ENCODE assay signal across 36 mouse cellular contexts in genomic region chr1:36658621-36659399, GRCm38 (mm10). TPM values are rescaled to one million over a fixed set of nuclear protein-coding genes. Genes with fewer than 3 reads are reported as not detected.
DNase-seq lines count a peak whose midpoint lies in the region; ATAC-seq and TF ChIP-seq lines count a peak whose summit lies in the region.
"Had no signal": no experiment of that assay in that cellular context is flagged by ENCODE, and none has a peak within 500 bp of the region (broad histone marks: within the 10 kb centered on the region; RNA-seq: fewer than 3 reads in every experiment).

No protein-coding gene starts in this region.

- H3K4me1 ChIP-seq in kidney, embryonic 15.5 days = 0 out of 2 replicates have a peak, but pooled peaks cover 3% of the 10 kb centered on the region
- peaks cover 13 to 22% of the 10 kb centered on the region in 2 experiments for H3K4me1 ChIP-seq in CH12.LX (ENCODE audit: control insufficient read depth in 1 of 2, insufficient read depth in 2 of 2)
- H3K4me1 ChIP-seq in intestine, embryonic 15.5 days (replicated peaks) = 0 out of 2 replicates have a peak, but pooled peaks cover 3% of the 10 kb centered on the region
- no peaks in the 10 kb centered on the region for H3K4me1 ChIP-seq in stomach, embryonic 14.5 days (ENCODE audit: control insufficient read depth, insufficient read depth, low read length)
- H3K4me1 ChIP-seq: embryonic facial prominence, embryonic 13.5 days; forebrain, embryonic 10.5 days; forebrain, embryonic 15.5 days; limb, embryonic 10.5 days; midbrain, embryonic 13.5 days had no signal

- no peak for TF ChIP-seq EP300 in CH12.LX (IDR thresholded peaks at IDR 0.05; ENCODE audit: low read length)

- 0 out of 2 replicates have a peak, but pooled peaks have one; percentile 29 for ATAC-seq in kidney, embryonic 15.5 days (replicated peaks; ENCODE audit: low FRiP score)
- peak; percentile 41; the same call in 1 of the 2 replicates for ATAC-seq in intestine, embryonic 15.5 days
- ATAC-seq in stomach, embryonic 14.5 days (ENCODE audit: insufficient number of reproducible peaks, insufficient read depth, low FRiP score, low read depth) = peak; percentile 40; the same call in 1 of the 2 replicates
- ATAC-seq: forebrain, embryonic 15.5 days; inflammation-experienced regulatory T-cells, adult 6 months; liver, postnatal 0 days; midbrain, embryonic 13.5 days had no signal

- TF ChIP-seq CTCF in CH12.LX (conservative IDR thresholded peaks at IDR 0.05 in 1 of 2, IDR thresholded peaks at IDR 0.05 in 1 of 2; ENCODE audit: low read depth in 2 of 2, low read length in 2 of 2) = no peak

- no peaks in the 10 kb centered on the region for H3K79me2 ChIP-seq in CH12.LX (replicated peaks; ENCODE audit: control insufficient read depth, extremely low read depth, insufficient read depth, poor library complexity, severe bottlenecking)

- WGBS in kidney, embryonic 15.5 days = 74% methylated on average over 7 of the region's 7 CpGs
- WGBS in intestine, embryonic 15.5 days = 76% methylated on average over 7 of the region's 7 CpGs
- WGBS in stomach, embryonic 14.5 days = 71% methylated on average over 7 of the region's 7 CpGs

- no peaks in the 10 kb centered on the region for H3K9me3 ChIP-seq in kidney, embryonic 15.5 days (replicated peaks)
- no peaks in the 10 kb centered on the region for H3K9me3 ChIP-seq in CH12.LX (replicated peaks; ENCODE audit: low read length)
- H3K9me3 ChIP-seq in intestine, embryonic 15.5 days = no peaks in the 10 kb centered on the region
- H3K9me3 ChIP-seq in stomach, embryonic 14.5 days (ENCODE audit: control insufficient read depth, low read depth, low read length) = no peaks in the 10 kb centered on the region
- H3K9me3 ChIP-seq: embryonic facial prominence, embryonic 13.5 days; forebrain, embryonic 10.5 days; forebrain, embryonic 15.5 days; limb, embryonic 10.5 days; limb, embryonic 15.5 days; megakaryocyte, embryonic 14.5 days; midbrain, embryonic 13.5 days had no signal

- no peak overlapping the region for H3K9ac ChIP-seq in kidney, embryonic 15.5 days
- no peak overlapping the region for H3K9ac ChIP-seq in CH12.LX (ENCODE audit: insufficient read depth, low read depth)
- H3K9ac ChIP-seq in intestine, embryonic 15.5 days = no peak overlapping the region; the same call in 1 of the 2 replicates
- no peak overlapping the region for H3K9ac ChIP-seq in stomach, embryonic 14.5 days (replicated peaks; ENCODE audit: low read depth, low read length)
- H3K9ac ChIP-seq: embryonic facial prominence, embryonic 13.5 days; forebrain, embryonic 15.5 days; hindbrain, embryonic 14.5 days; limb, embryonic 15.5 days; liver, postnatal 0 days; midbrain, embryonic 13.5 days had no signal

- TF ChIP-seq POLR2A in CH12.LX (IDR thresholded peaks at IDR 0.05; ENCODE audit: low read depth, low read length) = no peak

- dilution Hi-C loops in CH12.LX (cut with MboI; ENCODE audit: extremely low pct_ligation_motif_present, extremely low pct_unique_long_range_greater_than_20kb, low sequenced_read_pairs) = no loop called here

- no peak for TF ChIP-seq RAD21 in CH12.LX (IDR thresholded peaks at IDR 0.05; ENCODE audit: low read depth, low read length)

- no peak for DNase-seq in kidney, adult 18-20 months
- peak; percentile 38 for DNase-seq in CH12.LX (ENCODE audit: extremely low read depth)
- no peak for DNase-seq in layer of hippocampus, adult 18-20 months (ENCODE audit: low spot score in 2 of 2)
- DNase-seq in thymus, postnatal 25 days = no peak
- DNase-seq in thymus, postnatal 10 days (ENCODE audit: low spot score in 2 of 2) = no peak
- DNase-seq: adrenal gland, postnatal 10 days; cerebellum, adult 9-10 months; cerebellum, postnatal 36 days; embryo, embryonic 11 days; gastrocnemius, adult 2 months; gastrocnemius, postnatal 36 days; heart, adult 18-20 months; heart, postnatal 36 days; kidney, postnatal 4 days; layer of hippocampus, postnatal 36 days; liver, postnatal 0 days; lung, postnatal 36 days; right cerebral cortex, postnatal 14 days had no signal

- in situ Hi-C loops in CH12.LX (cut with MboI; ENCODE audit: low pct_ligation_motif_present, low pct_unique_long_range_greater_than_20kb, low sequenced_read_pairs) = no loop called here

- no peak overlapping the region for H3K4me2 ChIP-seq in kidney, embryonic 15.5 days
- no peak overlapping the region for H3K4me2 ChIP-seq in CH12.LX (ENCODE audit: insufficient read depth, low read depth, poor library complexity, severe bottlenecking)
- H3K4me2 ChIP-seq in intestine, embryonic 15.5 days (replicated peaks) = no peak overlapping the region
- H3K4me2 ChIP-seq in stomach, embryonic 14.5 days (replicated peaks; ENCODE audit: low read depth, low read length) = no peak overlapping the region
- H3K4me2 ChIP-seq: embryonic facial prominence, embryonic 13.5 days; forebrain, embryonic 15.5 days; heart, embryonic 11.5 days; hindbrain, embryonic 14.5 days; limb, embryonic 15.5 days; midbrain, embryonic 13.5 days had no signal

- no peak overlapping the region for H3K4me3 ChIP-seq in kidney, embryonic 15.5 days (replicated peaks)
- H3K4me3 ChIP-seq in CH12.LX (replicated peaks in 1 of 3; ENCODE audit: low read depth in 2 of 3, low read length in 2 of 3, poor library complexity in 1 of 3) = no peak overlapping the region
- no peak overlapping the region for H3K4me3 ChIP-seq in intestine, embryonic 15.5 days (replicated peaks)
- no peak overlapping the region for H3K4me3 ChIP-seq in stomach, embryonic 14.5 days (ENCODE audit: low read depth, low read length)
- H3K4me3 ChIP-seq: embryonic facial prominence, embryonic 13.5 days; forebrain, embryonic 10.5 days; forebrain, embryonic 15.5 days; gastrocnemius, adult 2 months; limb, embryonic 10.5 days; limb, embryonic 15.5 days; megakaryocyte, embryonic 14.5 days; midbrain, embryonic 13.5 days had no signal

- H3K27me3 ChIP-seq in kidney, embryonic 15.5 days = no peaks in the 10 kb centered on the region
- H3K27me3 ChIP-seq in CH12.LX (replicated peaks) = no peaks in the 10 kb centered on the region
- no peaks in the 10 kb centered on the region for H3K27me3 ChIP-seq in intestine, embryonic 15.5 days (replicated peaks)
- no peaks in the 10 kb centered on the region for H3K27me3 ChIP-seq in stomach, embryonic 14.5 days (ENCODE audit: control insufficient read depth, insufficient read depth, low read length)
- H3K27me3 ChIP-seq: embryonic facial prominence, embryonic 13.5 days; forebrain, embryonic 15.5 days; limb, embryonic 15.5 days; midbrain, embryonic 13.5 days had no signal

- H3K36me3 ChIP-seq in kidney, embryonic 15.5 days = no peaks in the 10 kb centered on the region
- H3K36me3 ChIP-seq in CH12.LX (replicated peaks in 1 of 2; ENCODE audit: control insufficient read depth in 1 of 2, insufficient read depth in 1 of 2, low read length in 1 of 2) = no peaks in the 10 kb centered on the region
- H3K36me3 ChIP-seq in intestine, embryonic 15.5 days = no peaks in the 10 kb centered on the region
- no peaks in the 10 kb centered on the region for H3K36me3 ChIP-seq in stomach, embryonic 14.5 days (ENCODE audit: control insufficient read depth, insufficient read depth, low read length)
- H3K36me3 ChIP-seq: embryonic facial prominence, embryonic 13.5 days; forebrain, embryonic 10.5 days; forebrain, embryonic 15.5 days; limb, embryonic 10.5 days; limb, embryonic 15.5 days; midbrain, embryonic 13.5 days had no signal

- H3K27ac ChIP-seq in kidney, embryonic 15.5 days = no peak overlapping the region
- H3K27ac ChIP-seq in CH12.LX (ENCODE audit: insufficient read depth, low read depth) = no peak overlapping the region
- no peak overlapping the region for H3K27ac ChIP-seq in intestine, embryonic 15.5 days
- H3K27ac ChIP-seq in stomach, embryonic 14.5 days (ENCODE audit: low read length) = no peak overlapping the region
- H3K27ac ChIP-seq: embryonic facial prominence, embryonic 13.5 days; forebrain, embryonic 10.5 days; forebrain, embryonic 15.5 days; gastrocnemius, adult 2 months; hindbrain, embryonic 14.5 days; kidney, postnatal 0 days; limb, embryonic 10.5 days; limb, embryonic 15.5 days; midbrain, embryonic 13.5 days had no signal

RNA-seq across cellular contexts. Expression of gene Fam178b, which starts 24.2 kb away (rescaled TPM):
- 0.67 and 1.3 TPM in 2 replicates for polyA plus RNA-seq in kidney, embryonic 15.5 days (2015; fragmentation: Nextera tagmentation; extraction: Ambion mirVana)
- not detected in 2 replicates for total RNA-seq in CH12.LX (2012; rRNA removed)
- total RNA-seq in CH12.LX (2014; rRNA removed) = not detected in 2 replicates
- 0.50 TPM in 1 of 2 replicates, not detected in the other for polyA plus RNA-seq in CH12.LX (2012; ENCODE audit: insufficient read length, low read depth)
- 0.25 and 0.59 TPM in 2 replicates for polyA plus RNA-seq in intestine, embryonic 15.5 days (2015; fragmentation: Nextera tagmentation; extraction: Ambion mirVana)
- polyA plus RNA-seq in stomach, embryonic 14.5 days (2014; fragmentation: Nextera tagmentation; extraction: Ambion mirVana) = 0.74 and 1.1 TPM in 2 replicates
- not detected for total RNA-seq in layer of hippocampus, adult 18-20 months (2021)
- total RNA-seq: layer of hippocampus, postnatal 36 days had no signal
- polyA plus RNA-seq: forebrain, embryonic 15.5 days; hindbrain, embryonic 14.5 days; midbrain, embryonic 13.5 days; neural tube, embryonic 14.5 days had no signal

RNA-seq across cellular contexts. Expression of gene Cox5b, which starts 32.4 kb away (rescaled TPM):
- polyA plus RNA-seq in kidney, embryonic 15.5 days (2015; fragmentation: Nextera tagmentation; extraction: Ambion mirVana) = 702 and 727 TPM in 2 replicates
- total RNA-seq in CH12.LX (2012; rRNA removed) (448 and 523 TPM in 2 replicates), CH12.LX (2014; rRNA removed) (476 and 504 TPM in 2 replicates)
- polyA plus RNA-seq in CH12.LX (2012; ENCODE audit: insufficient read length, low read depth) = 538 and 599 TPM in 2 replicates
- 832 and 903 TPM in 2 replicates for polyA plus RNA-seq in intestine, embryonic 15.5 days (2015; fragmentation: Nextera tagmentation; extraction: Ambion mirVana)
- 613 and 651 TPM in 2 replicates for polyA plus RNA-seq in stomach, embryonic 14.5 days (2014; fragmentation: Nextera tagmentation; extraction: Ambion mirVana)
- total RNA-seq in layer of hippocampus, adult 18-20 months (2021) = 100 to 1,000 TPM; 678 to 718 TPM

RNA-seq across cellular contexts. Expression of gene 4933424G06Rik, which starts 51.1 kb away (rescaled TPM):
- not detected in 2 replicates for polyA plus RNA-seq in kidney, embryonic 15.5 days (2015; fragmentation: Nextera tagmentation; extraction: Ambion mirVana)
- not detected in 2 replicates for total RNA-seq in CH12.LX (2012; rRNA removed)
- total RNA-seq in CH12.LX (2014; rRNA removed) = 0.49 TPM in 1 of 2 replicates, not detected in the other
- polyA plus RNA-seq in CH12.LX (2012; ENCODE audit: insufficient read length, low read depth) = not detected in 2 replicates
- 0.34 TPM in 1 of 2 replicates, not detected in the other for polyA plus RNA-seq in intestine, embryonic 15.5 days (2015; fragmentation: Nextera tagmentation; extraction: Ambion mirVana)
- not detected in 2 replicates for polyA plus RNA-seq in stomach, embryonic 14.5 days (2014; fragmentation: Nextera tagmentation; extraction: Ambion mirVana)
- not detected for total RNA-seq in layer of hippocampus, adult 18-20 months (2021)
- total RNA-seq: adrenal gland, postnatal 10 days; heart, adult 18-20 months; heart, postnatal 36 days; layer of hippocampus, postnatal 36 days had no signal
- polyA plus RNA-seq: forebrain, embryonic 10.5 days; heart, embryonic 11.5 days; heart, embryonic 16.5 days; inflammation-experienced regulatory T-cells, adult 6 months; limb, embryonic 10.5 days; liver, postnatal 0 days; lung, embryonic 16.5 days; small intestine, adult 2 months had no signal

RNA-seq across cellular contexts. Expression of gene Actr1b, which starts 55.4 kb away (rescaled TPM):
- 102 and 112 TPM in 2 replicates for polyA plus RNA-seq in kidney, embryonic 15.5 days (2015; fragmentation: Nextera tagmentation; extraction: Ambion mirVana)
- total RNA-seq in CH12.LX (2012; rRNA removed) (66.2 and 81.8 TPM in 2 replicates), CH12.LX (2014; rRNA removed) (61.0 and 63.6 TPM in 2 replicates)
- 71.2 and 76.6 TPM in 2 replicates for polyA plus RNA-seq in CH12.LX (2012; ENCODE audit: insufficient read length, low read depth)
- polyA plus RNA-seq in intestine, embryonic 15.5 days (2015; fragmentation: Nextera tagmentation; extraction: Ambion mirVana) = 90.3 and 92.0 TPM in 2 replicates
- 86.9 and 91.3 TPM in 2 replicates for polyA plus RNA-seq in stomach, embryonic 14.5 days (2014; fragmentation: Nextera tagmentation; extraction: Ambion mirVana)
- 100 to 1,000 TPM; 258 to 284 TPM for total RNA-seq in layer of hippocampus, adult 18-20 months (2021)
